Mouse (Mus musculus): ENCODE measurements around the gene Grasp. TPM values are rescaled to one million over a fixed set of nuclear protein-coding genes. Genes with fewer than 3 reads are reported as not detected.

The Grasp gene
- total and polyA plus RNA-seq, 3 experiments = 2.3 to 6.7 (median 2.4) TPM

DNA sequence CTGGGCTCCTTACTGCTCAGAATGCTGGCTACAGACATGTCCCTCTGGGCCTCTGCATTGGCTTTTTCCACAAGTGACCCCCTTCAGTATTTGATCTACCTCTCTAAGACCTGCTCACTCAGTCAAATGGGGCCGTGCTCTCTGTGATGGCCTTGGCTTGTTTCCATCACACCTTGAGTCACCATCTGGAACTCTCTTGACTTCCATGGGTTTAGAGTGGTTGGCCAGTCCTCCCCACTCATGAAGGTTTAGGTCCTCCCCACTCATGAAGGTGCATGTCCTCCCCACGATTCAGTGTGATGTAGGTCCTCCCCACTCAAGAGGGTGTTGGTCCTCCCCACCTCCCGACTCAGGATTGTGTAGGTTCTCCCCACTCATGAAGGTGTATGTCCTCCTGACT, 9.2 kb downstream of the Grasp start:
- Histone ChIP-seq H3K4me1 (ENCODE audit: control insufficient read depth in 1 of 2, insufficient read depth in 2 of 2) (peaks cover 7 to 57% of the 10 kb centered on the region in 2 experiments), H3K36me3 (replicated peaks in 1 of 2; ENCODE audit: control insufficient read depth in 1 of 2, insufficient read depth in 1 of 2, low read length in 1 of 2) (peaks cover 5 to 34% of the 10 kb centered on the region in 2 experiments), H3K27ac (ENCODE audit: insufficient read depth, low read depth) (no peak overlapping the region), H3K9ac (ENCODE audit: insufficient read depth, low read depth) (no peak overlapping the region), H3K4me2 (ENCODE audit: insufficient read depth, low read depth, poor library complexity, severe bottlenecking) (no peak overlapping the region), H3K4me3 (replicated peaks in 1 of 3; ENCODE audit: low read depth in 2 of 3, low read length in 2 of 3, poor library complexity in 1 of 3) (no peak overlapping the region), H3K79me2 (replicated peaks; ENCODE audit: control insufficient read depth, extremely low read depth, insufficient read depth, poor library complexity, severe bottlenecking) (no peaks in the 10 kb centered on the region), H3K27me3 (replicated peaks) (peaks cover 9% of the 10 kb centered on the region), H3K9me3 (replicated peaks; ENCODE audit: low read length) (peaks cover 3% of the 10 kb centered on the region)
- dilution Hi-C loops (cut with MboI; ENCODE audit: extremely low pct_ligation_motif_present, extremely low pct_unique_long_range_greater_than_20kb, low sequenced_read_pairs) = no loop called here
- in situ Hi-C loops (cut with MboI; ENCODE audit: low pct_ligation_motif_present, low pct_unique_long_range_greater_than_20kb, low sequenced_read_pairs) = no loop called here
- DNase-seq (ENCODE audit: extremely low read depth) = no peak
- TF ChIP-seq RAD21 (IDR thresholded peaks at IDR 0.05; ENCODE audit: low read depth, low read length) = no peak
- TF ChIP-seq MYC (IDR thresholded peaks at IDR 0.05; ENCODE audit: low read depth, low read length) = no peak
- no peak for TF ChIP-seq HCFC1 (IDR thresholded peaks at IDR 0.05; ENCODE audit: low read depth, low read length)
- TF ChIP-seq POLR2A (IDR thresholded peaks at IDR 0.05; ENCODE audit: low read depth, low read length) = no peak
- no peak for TF ChIP-seq EP300 (IDR thresholded peaks at IDR 0.05; ENCODE audit: low read length)
- TF ChIP-seq ZKSCAN1 (IDR thresholded peaks at IDR 0.05; ENCODE audit: borderline replicate concordance, low read depth, low read length) = no peak
- TF ChIP-seq MAX (IDR thresholded peaks at IDR 0.05; ENCODE audit: low read length) = no peak
- TF ChIP-seq TBP (conservative IDR thresholded peaks at IDR 0.05; ENCODE audit: low read depth, low read length) = no peak
- no peak for TF ChIP-seq MEF2A (IDR thresholded peaks at IDR 0.05; ENCODE audit: borderline replicate concordance, low read depth, low read length)
- no peak for TF ChIP-seq JUND (conservative IDR thresholded peaks at IDR 0.05; ENCODE audit: low read depth, low read length)
- TF ChIP-seq ETS1 (conservative IDR thresholded peaks at IDR 0.05; ENCODE audit: low read depth, low read length) = no peak
- no peak for TF ChIP-seq CHD1 (IDR thresholded peaks at IDR 0.05; ENCODE audit: low read depth, low read length)
- no peak for TF ChIP-seq E2F4 (IDR thresholded peaks at IDR 0.05; ENCODE audit: insufficient replicate concordance, low read depth, low read length)
- TF ChIP-seq BHLHE40 (IDR thresholded peaks at IDR 0.05; ENCODE audit: low read depth, low read length) = no peak

DNA sequence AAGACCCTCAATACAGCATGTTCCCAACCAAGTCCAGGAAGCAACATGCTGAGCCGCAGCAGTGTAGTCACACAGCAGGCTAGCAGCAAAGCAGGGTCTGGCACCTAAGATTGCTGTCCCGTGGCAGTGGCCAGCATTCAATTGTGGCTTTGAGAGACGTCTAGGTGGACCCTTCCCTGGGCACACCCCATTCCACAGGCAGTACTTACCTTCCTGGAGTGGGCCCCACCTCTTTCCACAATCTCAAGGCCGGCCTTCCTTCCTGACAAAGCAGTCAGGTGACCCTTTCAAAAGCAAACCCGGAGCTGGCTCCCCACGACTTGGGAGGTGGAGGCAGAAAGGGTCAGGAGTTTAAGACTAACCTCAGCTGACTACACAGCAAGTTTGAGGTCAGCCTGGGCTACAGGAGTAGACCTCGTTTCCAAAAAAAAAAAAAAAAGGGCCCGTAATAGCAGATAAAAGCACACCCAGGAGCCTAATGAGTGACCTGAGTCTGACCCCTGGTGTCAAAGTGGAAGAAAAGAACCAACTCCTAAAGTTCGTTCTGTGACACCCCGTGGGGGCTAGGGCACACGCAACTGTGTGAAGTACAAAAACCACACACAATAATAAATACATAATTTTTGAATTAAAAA, 9.8 kb downstream of the Grasp start:
- peak; percentile 90 for TF ChIP-seq ZNF384 (IDR thresholded peaks at IDR 0.05; ENCODE audit: low read depth, low read length)
- TF ChIP-seq IRF4 (IDR thresholded peaks at IDR 0.05; ENCODE audit: low read depth, low read length) = no peak
- TF ChIP-seq RAD21 (IDR thresholded peaks at IDR 0.05; ENCODE audit: low read depth, low read length) = peak; percentile 25
- peak in 1 of 2 experiments; percentile 38; a peak in 2 of 4 replicates for TF ChIP-seq CTCF (conservative IDR thresholded peaks at IDR 0.05 in 1 of 2, IDR thresholded peaks at IDR 0.05 in 1 of 2; ENCODE audit: low read depth in 2 of 2, low read length in 2 of 2)
- Histone ChIP-seq H3K79me2 (replicated peaks; ENCODE audit: control insufficient read depth, extremely low read depth, insufficient read depth, poor library complexity, severe bottlenecking) (no peaks in the 10 kb centered on the region), H3K27me3 (replicated peaks) (peaks cover 14% of the 10 kb centered on the region), H3K4me2 (ENCODE audit: insufficient read depth, low read depth, poor library complexity, severe bottlenecking) (no peak overlapping the region), H3K9me3 (replicated peaks; ENCODE audit: low read length) (peaks cover 3% of the 10 kb centered on the region), H3K4me1 (ENCODE audit: control insufficient read depth in 1 of 2, insufficient read depth in 2 of 2) (peaks cover 7 to 54% of the 10 kb centered on the region in 2 experiments), H3K36me3 (replicated peaks in 1 of 2; ENCODE audit: control insufficient read depth in 1 of 2, insufficient read depth in 1 of 2, low read length in 1 of 2) (peaks cover 5 to 32% of the 10 kb centered on the region in 2 experiments), H3K4me3 (replicated peaks in 1 of 3; ENCODE audit: low read depth in 2 of 3, low read length in 2 of 3, poor library complexity in 1 of 3) (no peak overlapping the region), H3K27ac (ENCODE audit: insufficient read depth, low read depth) (no peak overlapping the region), H3K9ac (ENCODE audit: insufficient read depth, low read depth) (no peak overlapping the region)
- in situ Hi-C loops (cut with MboI; ENCODE audit: low pct_ligation_motif_present, low pct_unique_long_range_greater_than_20kb, low sequenced_read_pairs) (no loop called here), dilution Hi-C loops (cut with MboI; ENCODE audit: extremely low pct_ligation_motif_present, extremely low pct_unique_long_range_greater_than_20kb, low sequenced_read_pairs) (no loop called here)
- no peak for DNase-seq (ENCODE audit: extremely low read depth)
